Mouse (Mus musculus) forebrain, embryonic 10.5 days (tissue): Measurements from ENCODE around the gene Csnk1g1. TPM values are rescaled to one million over a fixed set of nuclear protein-coding genes. Genes with fewer than 3 reads are reported as not detected.
A peak's percentile ranks its signal among the peaks of the same experiment; 100 is the strongest.

ENCODE experiments used
- DNase-seq: peaks from one replicate; pipeline ENCODE4 v3.0.0-alpha.2; 2017; ENCODE audit warnings: low spot score; ENCODE audit errors: extremely low spot score
- H3K27ac ChIP-seq: fragments of 300-500 bp; sonication (generic); 2 replicates; pipeline ENCODE4 v1.5.1; 2016; ENCODE audit warnings: mild to moderate bottlenecking
- H3K27me3 ChIP-seq: fragments of 300-500 bp; sonication (generic); 2 replicates; pipeline ENCODE4 v1.6.1; 2016; ENCODE audit warnings: mild to moderate bottlenecking; ENCODE audit not compliant: poor library complexity, severe bottlenecking
- H3K36me3 ChIP-seq: fragments of 300-500 bp; sonication (generic); replicated peaks from 2 replicates; pipeline ENCODE4 v1.6.1; 2016; ENCODE audit warnings: mild to moderate bottlenecking, moderate library complexity
- H3K4me1 ChIP-seq: fragments of 300-500 bp; sonication (generic); 2 replicates; pipeline ENCODE4 v1.6.1; 2016
- H3K4me3 ChIP-seq: fragments of 300-500 bp; sonication (generic); 2 replicates; pipeline ENCODE4 v1.5.1; 2016; ENCODE audit warnings: mild to moderate bottlenecking, moderate library complexity
- H3K9me3 ChIP-seq: fragments of 300-500 bp; sonication (generic); 2 replicates; pipeline ENCODE4 v1.6.1; 2016; ENCODE audit warnings: mild to moderate bottlenecking, moderate library complexity
- WGBS: fragments of 180-500 bp; shearing (Covaris S2); methylation state at CpG from one replicate; pipeline ENCODE4 v1.1.7; 2016; 5-methylcytosine and 5-hydroxymethylcytosine counted together
- polyA plus RNA-seq: library from polyadenylated mRNA; unstranded; fragments of >200 nt; fragmentation: Nextera tagmentation; extraction: Ambion mirVana; gene quantifications from 2 replicates; pipeline ENCODE4 v1.2.1, GENCODE M21; 2016

Csnk1g1 gene
- polyA plus RNA-seq, 1 experiment from 2014 or later = 18.2 TPM

- 89% methylated on average over 3 of the region's 3 CpGs for WGBS
- Histone ChIP-seq H3K4me3 (no peak overlapping the region), H3K27ac (no peak overlapping the region), H3K9me3 (no peaks in the 10 kb centered on the region), H3K4me1 (peaks cover 12% of the 10 kb centered on the region), H3K36me3 (peaks cover 7% of the 10 kb centered on the region), H3K27me3 (0 out of 2 replicates have a peak, but pooled peaks cover 5% of the 10 kb centered on the region)
- no peak for DNase-seq
Observed at GRCm38 (mm10) chr9:66080804-66081459, 172.2 kb downstream of the Csnk1g1 start.

- Histone ChIP-seq H3K27me3 (0 out of 2 replicates have a peak, but pooled peaks cover 5% of the 10 kb centered on the region), H3K36me3 (peaks cover 17% of the 10 kb centered on the region), H3K9me3 (no peaks in the 10 kb centered on the region), H3K4me1 (peaks cover 12% of the 10 kb centered on the region), H3K27ac (no peak overlapping the region), H3K4me3 (no peak overlapping the region)
- DNase-seq = no peak
- WGBS = 94% methylated on average over 4 of the region's 4 CpGs
Observed at GRCm38 (mm10) chr9:66081999-66082398, 173.3 kb downstream of the Csnk1g1 start.

GRCm38 (mm10) chr9:66084171-66084570 is 175.4 kb downstream of the Csnk1g1 start:
- Histone ChIP-seq H3K4me1 (peaks cover 14% of the 10 kb centered on the region), H3K4me3 (no peak overlapping the region), H3K27ac (no peak overlapping the region), H3K36me3 (peaks cover 39% of the 10 kb centered on the region), H3K27me3 (no peaks in the 10 kb centered on the region), H3K9me3 (no peaks in the 10 kb centered on the region)
- WGBS = 91% methylated on average over 3 of the region's 3 CpGs
- no peak for DNase-seq

- H3K27me3 ChIP-seq = no peaks in the 10 kb centered on the region
- H3K4me3 ChIP-seq = no peak overlapping the region
- peaks cover 68% of the 10 kb centered on the region for H3K36me3 ChIP-seq
- H3K4me1 ChIP-seq = peaks cover 15% of the 10 kb centered on the region
- no peaks in the 10 kb centered on the region for H3K9me3 ChIP-seq
- 97% methylated on average over 7 of the region's 7 CpGs for WGBS
- DNase-seq = no peak
- H3K27ac ChIP-seq = no peak overlapping the region
Observed at GRCm38 (mm10) chr9:66087062-66087461, 178.3 kb downstream of the Csnk1g1 start.

- Histone ChIP-seq H3K36me3 (peaks cover 82% of the 10 kb centered on the region), H3K4me1 (peaks cover 22% of the 10 kb centered on the region), H3K27ac (no peak overlapping the region), H3K9me3 (no peaks in the 10 kb centered on the region), H3K27me3 (no peaks in the 10 kb centered on the region), H3K4me3 (no peak overlapping the region)
- WGBS = 64% methylated on average over 4 of the region's 4 CpGs
- peak; percentile 47 for DNase-seq
Observed at GRCm38 (mm10) chr9:66088411-66088810, 179.7 kb downstream of the Csnk1g1 start.

GRCm38 (mm10) chr9:66090593-66091244 is 182.0 kb downstream of the Csnk1g1 start:
- no peaks in the 10 kb centered on the region for H3K9me3 ChIP-seq
- WGBS = 94% methylated on average over 13 of the region's 13 CpGs
- H3K36me3 ChIP-seq = peaks cover 100% of the 10 kb centered on the region
- DNase-seq = no peak
- peaks cover 18% of the 10 kb centered on the region for H3K4me1 ChIP-seq
- no peak overlapping the region for H3K4me3 ChIP-seq
- no peak overlapping the region for H3K27ac ChIP-seq
- no peaks in the 10 kb centered on the region for H3K27me3 ChIP-seq

GRCm38 (mm10) chr9:66091327-66092231 is 182.9 kb downstream of the Csnk1g1 start:
- Histone ChIP-seq H3K36me3 (peaks cover 100% of the 10 kb centered on the region), H3K9me3 (no peaks in the 10 kb centered on the region), H3K4me1 (peaks cover 18% of the 10 kb centered on the region), H3K27ac (peak overlapping the region; percentile 27; the same call in 1 of the 2 replicates), H3K4me3 (no peak overlapping the region), H3K27me3 (no peaks in the 10 kb centered on the region)
- 88% methylated on average over 6 of the region's 6 CpGs for WGBS
- no peak for DNase-seq

- peaks cover 18% of the 10 kb centered on the region for H3K4me1 ChIP-seq
- H3K9me3 ChIP-seq = no peaks in the 10 kb centered on the region
- WGBS = 78% methylated on average over 2 of the region's 2 CpGs
- no peak overlapping the region for H3K4me3 ChIP-seq
- H3K27me3 ChIP-seq = no peaks in the 10 kb centered on the region
- peaks cover 100% of the 10 kb centered on the region for H3K36me3 ChIP-seq
- H3K27ac ChIP-seq = peak overlapping the region; percentile 5; the same call in 1 of the 2 replicates
- no peak for DNase-seq
Observed at GRCm38 (mm10) chr9:66092664-66093063, 183.9 kb downstream of the Csnk1g1 start.

Other genes with a start within 250 kb of the Csnk1g1 start
- gene Oaz2, start 240.9 kb upstream of the Csnk1g1 start, polyA plus RNA-seq = 204 and 217 TPM in 2 replicates
- 8.2 and 8.3 TPM in 2 replicates for gene Zfp609, start 81.4 kb upstream of the Csnk1g1 start, polyA plus RNA-seq
- gene Pclaf, start 18.7 kb upstream of the Csnk1g1 start, polyA plus RNA-seq = 339 and 372 TPM in 2 replicates
- gene Trip4, start 130 bp upstream of the Csnk1g1 start, polyA plus RNA-seq = 32.5 and 34.5 TPM in 2 replicates
- gene Ppib, start 151.3 kb downstream of the Csnk1g1 start, polyA plus RNA-seq = 445 and 454 TPM in 2 replicates
- gene Snx22, start 160.8 kb downstream of the Csnk1g1 start, polyA plus RNA-seq = 2.1 and 2.6 TPM in 2 replicates
- 136 and 140 TPM in 2 replicates for gene Snx1, start 217.7 kb downstream of the Csnk1g1 start, polyA plus RNA-seq
- 166 and 168 TPM in 2 replicates for gene Ciao2a, start 217.7 kb downstream of the Csnk1g1 start, polyA plus RNA-seq
- 7.6 and 8.9 TPM in 2 replicates for gene Dapk2, start 249.3 kb downstream of the Csnk1g1 start, polyA plus RNA-seq